Mouse (Mus musculus): ENCODE data around the gene Lrrc8b.

- TF ChIP-seq CTCF (IDR thresholded peaks at IDR 0.05; ENCODE audit: low read depth), result no peak
- no peak for TF ChIP-seq EP300 (optimal IDR thresholded peaks at IDR 0.05)
Observed at GRCm38 (mm10) chr5:105443057-105443815, 27.7 kb downstream of the Lrrc8b start.

All from stomach, postnatal 0 days (tissue).